Mouse (Mus musculus): ENCODE results near the gene Relt.
"Not testable (repeated sequence)": the region's sequence is repeated elsewhere in the genome, so short reads cannot be mapped to it uniquely, and the experiment has no call there.

Relt gene

GRCm38 (mm10) chr7:100846033-100846432, 17.2 kb downstream of the Relt start:
- not testable (repeated sequence) for DNase-seq (ENCODE audit: extremely low read depth, low read depth, low spot score)

- DNase-seq (ENCODE audit: extremely low read depth, low read depth, low spot score), result no peak
Observed at GRCm38 (mm10) chr7:100845412-100845811, 17.8 kb downstream of the Relt start.

- no peak for DNase-seq (ENCODE audit: extremely low read depth, low read depth, low spot score)
Observed at GRCm38 (mm10) chr7:100845026-100845400, 18.2 kb downstream of the Relt start.

- DNase-seq (ENCODE audit: extremely low read depth, low read depth, low spot score), result no peak
Observed at GRCm38 (mm10) chr7:100844385-100845025, 18.7 kb downstream of the Relt start.

GRCm38 (mm10) chr7:100843866-100844265, 19.4 kb downstream of the Relt start:
- no peak for DNase-seq (ENCODE audit: extremely low read depth, low read depth, low spot score)

- DNase-seq (ENCODE audit: extremely low read depth, low read depth, low spot score), result no peak
Observed at GRCm38 (mm10) chr7:100842175-100842574, 21.1 kb downstream of the Relt start.

- no peak for DNase-seq (ENCODE audit: extremely low read depth, low read depth, low spot score)
Observed at GRCm38 (mm10) chr7:100841608-100842007, 21.6 kb downstream of the Relt start.

- no peak for DNase-seq (ENCODE audit: extremely low read depth, low read depth, low spot score)
Observed at GRCm38 (mm10) chr7:100840906-100841305, 22.3 kb downstream of the Relt start.

GRCm38 (mm10) chr7:100839632-100840402, 23.4 kb downstream of the Relt start:
- DNase-seq (ENCODE audit: extremely low read depth, low read depth, low spot score), result no peak

GRCm38 (mm10) chr7:100837701-100838100, 25.5 kb downstream of the Relt start:
- DNase-seq (ENCODE audit: extremely low read depth, low read depth, low spot score), result no peak

- DNase-seq (ENCODE audit: extremely low read depth, low read depth, low spot score), result no peak
Observed at GRCm38 (mm10) chr7:100836657-100837056, 26.6 kb downstream of the Relt start.

GRCm38 (mm10) chr7:100835711-100836110, 27.5 kb downstream of the Relt start:
- DNase-seq (ENCODE audit: extremely low read depth, low read depth, low spot score), result no peak

- DNase-seq (ENCODE audit: extremely low read depth, low read depth, low spot score), result no peak
Observed at GRCm38 (mm10) chr7:100835168-100835567, 28.1 kb downstream of the Relt start.

- no peak for DNase-seq (ENCODE audit: extremely low read depth, low read depth, low spot score)
Observed at GRCm38 (mm10) chr7:100833859-100834258, 29.4 kb downstream of the Relt start.

GRCm38 (mm10) chr7:100828549-100828948, 34.7 kb downstream of the Relt start:
- DNase-seq (ENCODE audit: extremely low read depth, low read depth, low spot score), result no peak

GRCm38 (mm10) chr7:100824661-100825060, 38.6 kb downstream of the Relt start:
- DNase-seq (ENCODE audit: extremely low read depth, low read depth, low spot score), result no peak

- DNase-seq (ENCODE audit: extremely low read depth, low read depth, low spot score), result no peak
Observed at GRCm38 (mm10) chr7:100818401-100819064, 44.7 kb downstream of the Relt start.

- DNase-seq (ENCODE audit: extremely low read depth, low read depth, low spot score), result no peak
Observed at GRCm38 (mm10) chr7:100817442-100817760, 45.8 kb downstream of the Relt start.

- no peak for DNase-seq (ENCODE audit: extremely low read depth, low read depth, low spot score)
Observed at GRCm38 (mm10) chr7:100816759-100817441, 46.3 kb downstream of the Relt start.

- DNase-seq (ENCODE audit: extremely low read depth, low read depth, low spot score), result no peak
Observed at GRCm38 (mm10) chr7:100815900-100816570, 47.2 kb downstream of the Relt start.

- no peak for DNase-seq (ENCODE audit: extremely low read depth, low read depth, low spot score)
Observed at GRCm38 (mm10) chr7:100812641-100813040, 50.6 kb downstream of the Relt start.

Data from fat pad, adult 2 months (tissue).